Mouse (Mus musculus): ENCODE measurements around the gene I830077J02Rik.
"Not testable (repeated sequence)": the region's sequence is repeated elsewhere in the genome, so short reads cannot be mapped to it uniquely, and the experiment has no call there.

DNA sequence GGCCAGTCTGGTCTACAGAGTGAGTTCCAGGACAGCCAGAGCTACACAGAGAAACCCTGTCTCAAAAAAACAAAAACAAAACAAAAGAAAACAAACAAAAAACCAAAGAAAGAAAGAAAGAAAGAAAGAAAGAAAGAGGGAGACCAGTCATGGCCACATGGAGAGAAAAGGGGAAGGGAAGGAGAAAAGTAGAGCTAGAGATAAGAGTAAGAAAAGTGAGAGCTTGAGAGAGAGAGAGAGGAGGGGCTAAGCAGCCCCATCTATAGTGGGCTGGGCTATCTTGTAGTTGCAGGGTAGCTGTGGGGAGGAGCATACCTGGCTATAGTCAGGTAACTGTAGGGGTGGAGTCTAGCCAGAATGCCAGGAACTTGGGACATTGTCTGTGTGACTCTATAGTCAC, 11.7 kb downstream of the I830077J02Rik start:
- TF ChIP-seq CTCF (IDR thresholded peaks at IDR 0.05; ENCODE audit: control insufficient read depth, insufficient read depth, low read length); POLR2A (IDR thresholded peaks at IDR 0.05; ENCODE audit: borderline replicate concordance, control insufficient read depth, low read depth, low read length): not testable (repeated sequence)
